Mouse (Mus musculus) megakaryocyte, adult 5-6 weeks (primary cell): ENCODE data around the gene Olfr554. TPM values are rescaled to one million over a fixed set of nuclear protein-coding genes. Genes with fewer than 3 reads are reported as not detected.
"Not testable (repeated sequence)": the region's sequence is repeated elsewhere in the genome, so short reads cannot be mapped to it uniquely, and the experiment has no call there.

ENCODE experiments used
- ATAC-seq: 2 replicates; pipeline ENCODE4 v1.8.0; 2016; ENCODE audit warnings: mild to moderate bottlenecking, inconsistent platforms; ENCODE audit not compliant: poor library complexity, severe bottlenecking
- total RNA-seq, 2 experiments: library from RNA; stranded (forward) in 1 of 2; stranded (reverse) in 1 of 2; fragments of 153-499, 151-499 nt in 1 of 2; fragments of 221-1000, 200-1000 nt in 1 of 2; gene quantifications; 2 replicates each; pipeline versions ENCODE4 v1.2.3 to v1.2.4; 2015 to 2017

Gene Olfr554
- total RNA-seq (2015) (not detected in 2 replicates), total RNA-seq (2017) (not detected in 2 replicates)

DNA sequence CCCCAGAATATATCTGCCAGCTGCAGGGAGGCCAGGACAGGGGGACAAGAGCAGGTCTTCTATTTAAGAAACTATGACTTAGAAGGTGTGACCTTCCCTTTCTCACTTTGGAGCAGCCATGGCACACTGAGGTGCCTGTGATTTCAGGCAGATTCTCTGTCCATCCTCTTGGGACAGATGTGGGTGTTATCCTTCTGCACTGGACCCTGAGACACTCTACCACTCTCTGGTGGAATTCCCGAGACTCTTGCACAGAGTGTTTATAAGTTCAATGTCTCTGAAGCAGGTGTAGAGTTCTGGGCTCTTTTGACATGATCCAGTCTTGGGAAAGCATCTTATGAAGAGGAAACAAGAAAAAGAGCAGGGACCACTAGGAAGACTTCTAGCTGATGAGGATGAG, at the start of gene Olfr554:
Gene Olfr554, plus strand, starts transcription at position 301 of the 400 bp plus-strand sequence.
- no peak for ATAC-seq

DNA sequence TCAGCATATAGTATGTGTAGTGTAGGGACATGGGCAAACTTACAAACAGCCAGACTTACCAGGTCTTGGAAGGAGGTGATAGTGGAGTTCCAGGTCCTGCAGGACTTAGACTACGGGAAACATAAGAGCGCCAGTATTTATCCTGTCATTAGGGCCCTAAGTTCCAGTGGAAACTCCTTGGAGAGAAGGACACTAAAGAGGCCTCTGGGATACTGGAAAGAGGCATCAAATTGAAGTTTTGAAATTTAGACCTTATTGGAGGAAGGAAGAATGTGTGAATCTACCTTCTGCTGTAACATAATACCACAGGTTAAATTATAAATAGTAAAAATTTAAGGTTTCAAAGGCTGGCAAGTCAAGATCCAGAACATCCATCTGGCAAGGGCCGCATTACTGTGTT, 46.4 kb upstream of the Olfr554 start, which contains the start of gene Olfr551:
Gene Olfr551, minus strand, starts transcription at position 101 of the 400 bp plus-strand sequence.
- no peak for ATAC-seq

DNA sequence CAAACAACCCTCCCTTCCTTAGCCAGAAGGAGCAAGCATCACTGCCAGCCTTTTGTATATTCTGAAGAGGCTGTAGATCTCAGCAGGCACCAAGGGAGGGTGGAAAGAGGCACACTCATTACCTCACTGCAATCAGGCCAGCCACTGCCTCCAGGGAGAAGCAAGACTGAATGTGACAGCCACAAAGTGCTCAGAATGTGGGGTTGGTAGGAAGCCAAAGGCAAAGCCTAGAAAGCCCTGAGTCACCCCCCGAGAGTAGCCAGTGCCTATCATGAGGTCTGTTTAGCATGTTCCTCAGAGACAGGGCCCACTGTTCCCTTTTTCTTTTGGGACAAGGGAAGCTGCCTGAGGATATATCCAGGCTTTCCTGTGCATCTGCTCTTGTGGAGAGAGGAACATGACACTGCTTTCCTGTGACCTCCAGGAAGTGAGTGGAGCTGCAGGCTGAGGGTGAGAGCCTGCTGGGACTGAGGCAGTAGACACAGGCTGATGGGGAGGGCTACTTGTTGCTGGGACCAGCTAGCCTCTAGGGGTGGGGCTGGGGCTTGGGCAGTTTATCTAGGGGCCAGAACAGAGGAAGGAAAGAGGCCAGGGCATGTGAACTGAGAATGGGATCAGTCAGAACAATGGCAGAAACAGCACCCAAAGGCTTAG, 40.7 kb upstream of the Olfr554 start, which contains the start of gene Olfr552:
Gene Olfr552, plus strand, starts transcription at position 393 of the 654 bp plus-strand sequence.
- peak; percentile 43; the same call in 1 of the 2 replicates for ATAC-seq

DNA sequence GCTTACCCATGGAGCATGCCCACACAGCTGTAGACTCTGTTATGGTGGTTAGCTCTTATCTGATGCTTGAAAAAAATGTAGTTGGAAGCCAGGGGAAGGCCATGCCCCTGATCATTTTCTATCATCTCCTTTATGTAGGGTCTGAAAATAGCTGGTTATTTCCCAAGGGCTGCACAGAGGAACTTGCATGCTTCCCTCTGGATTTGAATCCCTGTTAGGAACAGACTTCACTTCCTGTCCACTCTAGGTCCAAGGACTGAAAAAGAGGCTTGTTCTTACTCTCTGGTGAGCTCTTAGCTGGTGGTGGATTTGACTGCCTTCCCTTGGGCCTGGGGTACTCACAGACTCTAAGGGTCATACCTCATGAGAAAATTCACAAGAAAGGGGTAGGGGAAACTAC, 20.1 kb upstream of the Olfr554 start, which contains the start of gene Olfr553:
Gene Olfr553, minus strand, starts transcription at position 101 of the 400 bp plus-strand sequence.
- ATAC-seq = no peak

DNA sequence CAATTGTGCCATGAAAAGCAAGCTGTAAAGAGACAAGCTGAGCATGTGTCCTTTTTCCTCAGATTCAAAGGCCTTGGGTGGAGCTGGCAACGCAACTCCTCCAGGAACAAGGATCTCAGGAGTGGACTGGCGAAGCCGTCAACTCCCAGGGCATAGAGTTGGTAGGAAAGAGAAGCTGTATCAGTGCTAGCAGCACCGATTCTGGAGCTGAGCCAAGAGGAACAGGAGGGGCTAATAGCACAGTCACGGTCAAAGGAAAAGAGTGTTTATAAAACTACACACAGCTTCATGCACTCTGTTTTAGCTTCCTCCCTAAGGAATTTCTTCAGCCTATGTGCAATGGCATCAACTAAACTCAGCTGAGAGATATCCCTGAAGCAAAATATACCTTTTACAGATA, 18.6 kb upstream of the Olfr554 start:
- peak; percentile 64; the same call in 1 of the 2 replicates for ATAC-seq

DNA sequence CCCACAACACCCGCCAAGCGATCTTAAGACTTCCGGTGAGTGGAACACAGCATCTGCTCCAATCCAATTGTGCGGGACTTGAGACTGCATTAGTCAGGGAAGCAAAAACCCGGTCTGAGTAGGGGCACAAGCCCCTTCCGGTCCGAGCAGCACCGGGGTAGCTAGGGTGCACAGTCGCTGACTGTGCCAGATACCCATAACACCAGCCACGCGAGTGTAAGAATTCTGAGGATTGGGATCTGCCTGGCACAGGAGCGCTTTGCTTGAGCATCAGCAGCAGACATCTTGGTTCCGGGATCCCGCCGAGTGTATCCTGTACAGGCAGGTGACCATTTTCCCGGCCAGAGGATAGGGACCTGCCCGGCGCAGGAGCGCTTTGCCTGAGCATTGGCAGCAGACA, 17.9 kb upstream of the Olfr554 start:
- ATAC-seq = not testable (repeated sequence)

DNA sequence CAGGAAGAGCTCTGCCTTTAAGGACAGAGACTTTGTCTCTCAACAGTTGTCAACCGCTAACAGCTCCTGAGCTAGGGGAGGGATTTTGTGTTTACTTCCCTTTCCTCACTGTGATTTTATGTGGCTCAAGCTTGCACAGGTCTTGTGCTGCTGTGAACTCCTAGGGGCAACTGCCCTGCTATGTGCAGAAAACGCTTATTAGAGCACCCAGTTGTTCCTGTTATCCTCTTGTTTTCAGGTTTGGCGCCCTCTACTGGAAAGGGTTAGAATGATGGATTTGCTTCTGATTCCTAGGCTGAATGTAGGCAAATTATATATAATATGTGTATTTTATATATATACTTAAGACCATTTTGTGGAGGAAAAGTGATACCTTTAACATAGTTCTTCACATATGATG, 1.6 kb upstream of the Olfr554 start:
- ATAC-seq = peak; percentile 59

DNA sequence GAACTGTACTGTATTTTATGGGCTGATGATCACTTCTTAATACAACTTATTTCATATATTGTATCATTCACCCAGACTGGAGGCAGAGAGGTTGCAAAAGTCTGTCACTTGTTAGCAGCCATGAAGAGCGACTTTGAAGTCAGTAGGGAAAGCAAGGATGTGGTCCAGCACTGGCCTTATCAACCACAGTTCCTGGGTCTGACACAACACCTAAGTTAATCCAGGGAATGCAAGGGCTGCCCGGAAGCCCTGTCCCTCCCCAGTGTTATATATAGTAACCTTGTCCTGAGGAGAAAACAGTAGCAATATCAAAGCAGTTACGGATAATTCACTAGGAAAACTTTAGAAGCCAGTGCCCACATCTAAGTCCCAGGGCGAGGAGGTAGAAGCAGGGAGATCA, 6.7 kb downstream of the Olfr554 start:
- ATAC-seq = not testable (repeated sequence)

DNA sequence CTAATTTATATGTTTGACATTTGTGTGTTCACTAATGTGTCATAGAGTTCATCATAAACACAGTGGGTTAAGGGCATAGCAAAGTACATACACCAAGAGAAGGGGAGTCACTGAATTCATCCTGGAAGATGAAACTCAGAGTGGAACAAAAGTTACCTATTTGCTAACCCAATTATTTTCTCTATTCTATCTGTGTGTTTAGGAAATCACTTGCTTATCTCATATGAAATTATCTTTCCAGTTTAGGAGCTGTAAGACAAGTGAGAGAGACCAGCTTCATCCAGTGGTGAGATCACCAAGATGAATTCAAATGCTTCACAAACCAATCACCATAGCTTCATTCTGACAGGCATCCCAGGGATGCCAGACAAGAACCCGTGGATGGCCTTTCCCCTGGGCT, 20.3 kb downstream of the Olfr554 start, which contains the start of gene Olfr555:
Gene Olfr555, plus strand, starts transcription at position 301 of the 400 bp plus-strand sequence.
- ATAC-seq = no peak

DNA sequence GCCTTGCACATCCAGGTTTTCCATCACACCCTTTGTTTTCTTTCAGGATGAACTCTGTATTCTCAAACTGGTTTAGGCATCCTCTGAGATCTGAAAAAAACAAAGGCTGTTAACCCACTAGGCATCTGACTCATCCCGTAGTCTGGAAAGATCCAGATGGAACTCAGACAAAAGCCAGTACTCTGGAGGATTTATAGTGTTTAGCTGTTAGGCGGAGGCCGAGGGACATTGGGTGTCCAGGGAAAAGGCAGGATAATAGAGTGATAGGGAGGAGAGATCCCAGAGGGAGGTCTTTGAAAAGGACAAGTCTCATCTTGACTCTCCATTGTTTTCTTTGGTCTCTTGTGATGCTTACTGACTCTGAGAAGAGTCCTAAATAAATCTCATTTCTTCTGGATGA, 26.4 kb downstream of the Olfr554 start, which contains the start of gene Olfr556:
Gene Olfr556, plus strand, starts transcription at position 301 of the 400 bp plus-strand sequence.
- ATAC-seq = no peak

DNA sequence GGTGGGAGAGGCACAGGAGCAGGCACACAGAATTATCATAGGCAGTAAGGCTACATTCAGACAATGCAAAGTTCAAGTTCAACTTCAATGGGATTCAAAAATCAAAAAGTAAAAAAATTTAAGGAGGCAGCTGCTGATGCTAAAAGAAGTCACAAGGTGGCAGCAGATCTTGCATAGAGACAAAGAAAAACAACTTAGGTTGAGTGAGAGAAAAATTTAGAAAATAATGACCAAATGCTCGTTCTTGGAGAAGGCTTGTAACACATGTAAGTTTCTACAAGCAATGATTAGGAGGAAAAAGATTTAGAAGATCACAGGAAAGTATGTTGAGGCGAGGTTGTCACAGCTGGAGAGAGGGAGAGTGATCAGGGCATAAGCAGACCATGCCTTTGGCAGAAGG, 27.1 kb downstream of the Olfr554 start:
- ATAC-seq = no peak

DNA sequence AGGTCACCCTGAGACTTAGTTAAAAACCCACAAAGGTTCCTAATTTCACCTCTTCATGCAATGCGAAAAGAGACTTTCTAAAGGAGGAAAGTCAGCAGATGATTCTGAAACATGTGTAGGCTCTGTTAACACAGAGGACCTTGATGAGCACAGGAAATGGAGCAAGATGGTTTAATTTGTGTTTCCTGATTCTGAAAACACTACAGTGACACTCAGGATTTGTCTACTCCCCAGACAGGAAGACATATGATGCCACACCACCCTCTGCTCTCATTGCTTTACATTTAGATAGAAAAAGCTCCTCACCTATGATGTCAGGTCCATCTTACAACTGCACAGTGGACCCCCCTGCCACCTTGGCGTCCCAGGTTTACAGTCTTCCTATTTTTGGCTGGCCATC, 38.0 kb downstream of the Olfr554 start:
- peak; percentile 78 for ATAC-seq

DNA sequence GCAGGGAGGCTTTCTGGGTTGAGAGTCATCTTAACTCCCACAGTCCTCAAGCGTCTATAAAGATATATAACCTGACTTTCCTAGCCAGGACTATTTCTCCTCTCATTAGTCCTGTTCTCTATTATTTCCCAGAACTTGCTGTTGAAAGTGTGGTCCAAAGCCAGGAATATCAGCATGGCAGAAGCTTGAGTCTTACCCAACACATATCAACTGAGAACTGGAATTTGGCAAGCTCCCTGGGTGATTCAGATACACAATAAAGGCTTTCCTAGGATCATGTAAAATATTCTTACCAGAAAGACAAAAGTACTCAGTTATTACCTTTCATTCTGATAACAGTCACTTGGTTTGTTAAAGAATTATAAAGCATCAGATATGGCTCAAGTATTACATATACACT, 43.7 kb downstream of the Olfr554 start:
- ATAC-seq = no peak

DNA sequence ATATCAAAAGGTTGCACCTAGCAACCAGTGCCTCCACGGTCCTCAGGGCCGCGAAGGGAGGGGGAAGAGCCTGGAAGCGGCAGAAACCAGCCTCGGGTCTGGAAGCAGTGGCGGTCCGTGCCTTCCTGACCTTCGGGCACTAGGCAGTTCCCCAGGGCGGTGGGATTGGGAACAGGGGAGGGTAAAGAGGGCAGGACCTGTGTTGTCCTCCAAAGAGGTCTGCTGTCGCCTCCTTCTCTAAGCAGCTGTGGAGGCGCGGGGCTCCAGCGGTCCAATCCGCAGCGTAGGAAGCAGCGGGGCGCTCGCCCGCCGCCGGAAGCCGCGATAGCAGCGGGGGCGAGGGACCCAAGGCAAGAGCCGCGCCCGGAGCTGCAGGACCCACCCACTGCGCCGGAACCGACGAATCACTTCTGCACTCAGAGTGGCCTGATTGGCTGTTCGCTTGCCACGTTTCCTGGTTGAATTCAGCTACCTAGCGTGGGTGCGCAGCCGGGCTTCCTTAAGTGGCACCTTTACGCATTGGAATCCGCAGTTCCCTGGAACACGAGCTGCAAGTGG, 48.8 kb downstream of the Olfr554 start, which contains the start of gene Trim68:
Gene Trim68, minus strand, starts transcription at position 384 of the 558 bp plus-strand sequence.
- ATAC-seq = peak; percentile 99

Other genes starting within 250 kb of the Olfr554 start
- gene Rrm1, start 196.7 kb upstream of the Olfr554 start, total RNA-seq (2015) = 161 and 172 TPM in 2 replicates
- gene Rrm1, start 196.7 kb upstream of the Olfr554 start, total RNA-seq (2017) = 413 and 515 TPM in 2 replicates
- not detected in 2 replicates for gene Olfr543, start 156.8 kb upstream of the Olfr554 start, total RNA-seq (2015)
- not detected in 2 replicates for gene Olfr543, start 156.8 kb upstream of the Olfr554 start, total RNA-seq (2017)
- not detected in 2 replicates for gene Olfr544, start 150.1 kb upstream of the Olfr554 start, total RNA-seq (2015)
- gene Olfr544, start 150.1 kb upstream of the Olfr554 start, total RNA-seq (2017) = 0.04 TPM in 1 of 2 replicates, not detected in the other
- not detected in 2 replicates for gene Olfr545, start 138.9 kb upstream of the Olfr554 start, total RNA-seq (2015)
- not detected in 2 replicates for gene Olfr545, start 138.9 kb upstream of the Olfr554 start, total RNA-seq (2017)
- not detected in 2 replicates for gene Olfr547, start 103.7 kb upstream of the Olfr554 start, total RNA-seq (2015)
- not detected in 2 replicates for gene Olfr547, start 103.7 kb upstream of the Olfr554 start, total RNA-seq (2017)
- gene Olfr548-ps1, start 97.5 kb upstream of the Olfr554 start, total RNA-seq (2015) = not detected in 2 replicates
- not detected in 2 replicates for gene Olfr548-ps1, start 97.5 kb upstream of the Olfr554 start, total RNA-seq (2017)
- not detected in 2 replicates for gene Olfr549, start 88.6 kb upstream of the Olfr554 start, total RNA-seq (2015)
- gene Olfr549, start 88.6 kb upstream of the Olfr554 start, total RNA-seq (2017) = not detected in 2 replicates
- gene Trim21, start 72.9 kb upstream of the Olfr554 start, total RNA-seq (2015) = 14.9 and 16.5 TPM in 2 replicates
- 31.4 and 53.9 TPM in 2 replicates for gene Trim21, start 72.9 kb upstream of the Olfr554 start, total RNA-seq (2017)
- gene Olfr550, start 67.0 kb upstream of the Olfr554 start, total RNA-seq (2015) = 0.45 TPM in 1 of 2 replicates, not detected in the other
- gene Olfr550, start 67.0 kb upstream of the Olfr554 start, total RNA-seq (2017) = not detected in 2 replicates
- gene Olfr551, start 46.5 kb upstream of the Olfr554 start, total RNA-seq (2015) = not detected in 2 replicates
- not detected in 2 replicates for gene Olfr551, start 46.5 kb upstream of the Olfr554 start, total RNA-seq (2017)
- gene Olfr552, start 40.7 kb upstream of the Olfr554 start, total RNA-seq (2015) = not detected in 2 replicates
- gene Olfr552, start 40.7 kb upstream of the Olfr554 start, total RNA-seq (2017) = not detected in 2 replicates
- not detected in 2 replicates for gene Olfr553, start 20.2 kb upstream of the Olfr554 start, total RNA-seq (2015)
- gene Olfr553, start 20.2 kb upstream of the Olfr554 start, total RNA-seq (2017) = not detected in 2 replicates
- not detected in 2 replicates for gene Olfr555, start 20.4 kb downstream of the Olfr554 start, total RNA-seq (2015)
- gene Olfr555, start 20.4 kb downstream of the Olfr554 start, total RNA-seq (2017) = not detected in 2 replicates
- not detected in 2 replicates for gene Olfr556, start 26.5 kb downstream of the Olfr554 start, total RNA-seq (2015)
- gene Olfr556, start 26.5 kb downstream of the Olfr554 start, total RNA-seq (2017) = not detected in 2 replicates
- 3.5 and 3.7 TPM in 2 replicates for gene Trim68, start 48.9 kb downstream of the Olfr554 start, total RNA-seq (2015)
- 2.9 and 3.4 TPM in 2 replicates for gene Trim68, start 48.9 kb downstream of the Olfr554 start, total RNA-seq (2017)
- gene Olfr557, start 57.5 kb downstream of the Olfr554 start, total RNA-seq (2015) = not detected in 2 replicates
- gene Olfr557, start 57.5 kb downstream of the Olfr554 start, total RNA-seq (2017) = not detected in 2 replicates
- not detected in 2 replicates for gene Olfr558, start 63.8 kb downstream of the Olfr554 start, total RNA-seq (2015)
- gene Olfr558, start 63.8 kb downstream of the Olfr554 start, total RNA-seq (2017) = not detected in 2 replicates
- not detected in 2 replicates for gene Olfr33, start 80.6 kb downstream of the Olfr554 start, total RNA-seq (2015)
- not detected in 2 replicates for gene Olfr33, start 80.6 kb downstream of the Olfr554 start, total RNA-seq (2017)
- gene Olfr559, start 89.1 kb downstream of the Olfr554 start, total RNA-seq (2015) = not detected in 2 replicates
- gene Olfr559, start 89.1 kb downstream of the Olfr554 start, total RNA-seq (2017) = not detected in 2 replicates
- gene Olfr560, start 120.9 kb downstream of the Olfr554 start, total RNA-seq (2015) = not detected in 2 replicates
- not detected in 2 replicates for gene Olfr560, start 120.9 kb downstream of the Olfr554 start, total RNA-seq (2017)
- not detected in 2 replicates for gene Olfr78, start 121.0 kb downstream of the Olfr554 start, total RNA-seq (2015)
- not detected in 2 replicates for gene Olfr78, start 121.0 kb downstream of the Olfr554 start, total RNA-seq (2017)
- gene Olfr561, start 132.8 kb downstream of the Olfr554 start, total RNA-seq (2015) = not detected in 2 replicates
- gene Olfr561, start 132.8 kb downstream of the Olfr554 start, total RNA-seq (2017) = not detected in 2 replicates
- gene Olfr564, start 165.0 kb downstream of the Olfr554 start, total RNA-seq (2015) = not detected in 2 replicates
- not detected in 2 replicates for gene Olfr564, start 165.0 kb downstream of the Olfr554 start, total RNA-seq (2017)
- not detected in 2 replicates for gene Olfr566, start 220.3 kb downstream of the Olfr554 start, total RNA-seq (2015)
- not detected in 2 replicates for gene Olfr566, start 220.3 kb downstream of the Olfr554 start, total RNA-seq (2017)
- not detected in 2 replicates for gene Olfr568, start 238.7 kb downstream of the Olfr554 start, total RNA-seq (2015)
- gene Olfr568, start 238.7 kb downstream of the Olfr554 start, total RNA-seq (2017) = not detected in 2 replicates